Mouse (Mus musculus) hindbrain, embryonic 16.5 days (tissue): ENCODE measurements at regions not wholly inside any gene's neighbourhood (a gene's known extent, or its start where the extent isn't known, plus 50 kb on each side); places are given as distances from the start of the nearest gene placed in this dataset.

Source experiments
- ATAC-seq: fragments of 200-750 bp; cut with Nextera tagmentation; 2 replicates; pipeline ENCODE4 v1.8.0; 2017; ENCODE audit warnings: moderate TSS enrichment, moderate library complexity
- H3K27ac ChIP-seq: fragments of 300-500 bp; sonication (generic); 2 replicates; pipeline ENCODE4 v1.5.1; 2014; ENCODE audit warnings: low read depth, mild to moderate bottlenecking, control low read depth, low read length, moderate library complexity
- H3K27me3 ChIP-seq: fragments of 300-500 bp; sonication (generic); replicated peaks from 2 replicates; pipeline ENCODE4 v1.6.1; 2014; ENCODE audit warnings: low read length; ENCODE audit not compliant: control insufficient read depth, insufficient read depth
- H3K36me3 ChIP-seq: fragments of 300-500 bp; sonication (generic); 2 replicates; pipeline ENCODE4 v1.6.1; 2014; ENCODE audit warnings: mild to moderate bottlenecking, low read length, moderate library complexity, mixed read lengths; ENCODE audit not compliant: control insufficient read depth, insufficient read depth
- H3K4me1 ChIP-seq: fragments of 300-500 bp; sonication (generic); 2 replicates; pipeline ENCODE4 v1.6.1; 2014; ENCODE audit warnings: low read depth, low read length; ENCODE audit not compliant: control insufficient read depth, insufficient read depth
- H3K4me2 ChIP-seq: fragments of 300-500 bp; sonication (generic); 2 replicates; pipeline ENCODE4 v1.6.1; 2014; ENCODE audit warnings: mild to moderate bottlenecking, low read length, control low read depth, moderate library complexity
- H3K4me3 ChIP-seq: fragments of 300-500 bp; sonication (generic); 2 replicates; pipeline ENCODE4 v1.5.1; 2014; ENCODE audit warnings: mild to moderate bottlenecking, low read length, control low read depth, moderate library complexity
- H3K9ac ChIP-seq: fragments of 300-500 bp; sonication (generic); 2 replicates; pipeline ENCODE4 v1.6.1; 2014; ENCODE audit warnings: low read depth, mild to moderate bottlenecking, control low read depth, low read length, moderate library complexity
- H3K9me3 ChIP-seq: fragments of 300-500 bp; sonication (generic); 2 replicates; pipeline ENCODE4 v1.6.1; 2014; ENCODE audit warnings: mild to moderate bottlenecking, low read length, moderate library complexity; ENCODE audit not compliant: control insufficient read depth
- WGBS: fragments of 180-500 bp; shearing (Covaris S2); extraction: QIAGEN DNeasy Blood & Tissue Kit; methylation state at CpG from one replicate; pipeline ENCODE4 v1.1.7; 2014; 5-methylcytosine and 5-hydroxymethylcytosine counted together

DNA sequence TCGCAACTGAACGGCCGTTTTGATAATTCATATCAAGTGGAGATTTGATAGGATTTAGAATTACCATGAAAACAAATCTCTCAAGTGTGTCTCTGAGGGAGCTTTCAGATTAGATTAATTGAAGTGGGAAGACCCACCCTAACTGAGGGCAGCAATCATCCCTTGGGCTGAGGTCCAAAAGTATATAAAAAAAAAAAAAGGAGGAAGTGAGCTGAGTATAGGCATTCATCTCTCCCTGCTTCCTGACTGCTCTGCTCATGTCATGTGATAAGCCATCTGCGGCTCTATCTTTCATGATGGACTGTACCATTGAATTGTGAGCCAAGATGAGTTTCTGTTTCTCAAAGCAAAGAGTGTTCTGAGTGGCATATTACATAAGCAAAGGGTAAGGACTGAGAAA lies 234.2 kb upstream of the Erbb4 start:
- H3K9me3 ChIP-seq: no peaks in the 10 kb centered on the region
- H3K27me3 ChIP-seq: no peaks in the 10 kb centered on the region
- H3K36me3 ChIP-seq: no peaks in the 10 kb centered on the region
- H3K27ac ChIP-seq: no peak overlapping the region
- H3K9ac ChIP-seq: no peak overlapping the region
- H3K4me3 ChIP-seq: no peak overlapping the region
- WGBS: 93% methylated on average over 4 of the region's 4 CpGs
- no peak overlapping the region for H3K4me2 ChIP-seq
- ATAC-seq: no peak
- H3K4me1 ChIP-seq: no peaks in the 10 kb centered on the region

- ATAC-seq: no peak
- Histone ChIP-seq H3K9ac (no peak overlapping the region), H3K27me3 (no peaks in the 10 kb centered on the region), H3K36me3 (no peaks in the 10 kb centered on the region), H3K4me3 (no peak overlapping the region), H3K4me2 (no peak overlapping the region), H3K4me1 (no peaks in the 10 kb centered on the region), H3K9me3 (no peaks in the 10 kb centered on the region), H3K27ac (no peak overlapping the region)
- WGBS: 91% methylated on average over 4 of the region's 4 CpGs
Measured at GRCm38 (mm10) chr1:69340481-69340880, 232.6 kb upstream of the Erbb4 start.

DNA sequence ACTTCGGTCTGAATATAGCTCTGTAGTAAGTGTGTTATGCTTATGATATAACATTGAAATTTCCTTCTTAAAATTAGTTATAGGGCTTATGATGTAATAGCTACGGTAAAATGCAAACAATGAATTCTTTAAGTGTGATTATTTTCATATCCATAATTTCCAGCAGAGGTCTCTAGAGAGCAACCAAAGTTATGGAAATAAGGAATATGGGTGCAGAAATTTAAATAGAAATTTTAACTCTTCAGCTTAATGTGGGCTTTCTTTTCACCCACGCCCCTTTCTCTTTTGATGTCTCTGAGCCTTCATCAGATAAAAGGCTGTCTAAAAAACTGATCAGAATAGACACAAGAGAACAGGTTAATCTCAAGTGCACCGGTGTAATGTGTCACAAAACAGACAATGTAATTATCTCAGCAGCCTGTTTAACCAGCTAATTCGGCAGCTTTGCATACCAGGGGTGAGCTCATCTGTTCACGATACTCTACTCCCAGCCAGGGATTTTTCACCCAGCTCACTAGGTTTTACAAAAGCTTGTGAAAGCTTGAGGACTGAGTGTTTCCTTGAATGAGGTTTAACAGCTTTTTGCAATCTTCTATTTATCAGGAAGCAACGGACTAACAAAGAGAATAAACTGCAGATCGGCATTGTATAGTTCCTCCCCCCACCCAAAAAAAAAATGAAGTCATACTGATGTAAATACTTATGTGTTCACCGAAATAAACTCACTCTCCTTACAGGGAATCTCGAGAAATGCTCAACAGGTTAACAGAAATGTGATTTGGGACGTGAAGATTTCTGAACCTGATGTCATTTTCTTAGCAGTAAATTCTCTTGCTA lies 223.8 kb upstream of the Erbb4 start:
- Histone ChIP-seq H3K9ac (no peak overlapping the region), H3K4me3 (no peak overlapping the region), H3K27ac (no peak overlapping the region), H3K4me1 (no peaks in the 10 kb centered on the region), H3K4me2 (peak overlapping the region; percentile 48), H3K27me3 (no peaks in the 10 kb centered on the region), H3K36me3 (no peaks in the 10 kb centered on the region), H3K9me3 (no peaks in the 10 kb centered on the region)
- ATAC-seq: 0 out of 2 replicates have a peak, but pooled peaks have one; percentile 42
- 48% methylated on average over 11 of the region's 11 CpGs for WGBS

DNA sequence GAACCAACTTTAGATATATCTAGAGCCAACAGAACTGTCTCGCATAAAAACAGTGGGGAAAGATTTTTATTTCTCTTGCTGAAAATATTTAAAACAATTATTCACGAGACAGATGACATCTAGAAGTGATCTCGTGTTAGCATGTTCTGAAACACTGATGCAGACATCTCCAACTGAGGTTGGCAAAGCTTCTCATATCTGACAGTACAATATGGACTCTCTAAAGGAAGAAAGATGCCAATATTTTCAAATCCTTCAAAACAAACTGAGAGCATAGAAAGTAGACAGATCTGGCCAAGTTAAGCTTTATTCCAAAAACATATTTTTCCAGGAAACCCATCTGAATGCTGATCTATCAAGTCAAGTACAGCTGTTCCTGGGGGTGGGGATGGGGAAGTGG lies 221.5 kb upstream of the Erbb4 start:
- no peak overlapping the region for H3K27ac ChIP-seq
- no peaks in the 10 kb centered on the region for H3K9me3 ChIP-seq
- H3K9ac ChIP-seq: no peak overlapping the region
- no peaks in the 10 kb centered on the region for H3K36me3 ChIP-seq
- no peak overlapping the region for H3K4me3 ChIP-seq
- ATAC-seq: no peak
- 83% methylated on average over 3 of the region's 3 CpGs for WGBS
- no peak overlapping the region for H3K4me2 ChIP-seq
- no peaks in the 10 kb centered on the region for H3K4me1 ChIP-seq
- no peaks in the 10 kb centered on the region for H3K27me3 ChIP-seq

DNA sequence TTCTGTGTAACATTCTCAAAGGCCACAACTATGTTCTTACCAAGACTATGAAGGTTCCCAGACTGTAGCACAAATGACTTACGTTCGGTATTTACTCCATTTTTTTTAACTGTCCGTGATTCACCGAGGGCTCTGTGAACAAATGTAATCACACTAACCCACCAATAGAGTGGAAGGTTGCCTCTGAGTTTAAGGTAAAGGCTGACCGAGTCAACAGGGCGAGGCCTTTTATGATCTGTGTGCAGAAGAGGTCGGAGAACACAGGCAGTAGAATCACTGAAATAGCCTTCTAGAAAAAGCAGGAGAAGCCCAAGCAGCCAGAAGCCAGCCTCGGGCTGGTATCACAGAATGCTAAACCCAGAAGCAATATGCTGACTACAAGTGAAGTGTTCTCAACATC lies 218.9 kb upstream of the Erbb4 start:
- WGBS: 93% methylated on average over 8 of the region's 8 CpGs
- Histone ChIP-seq H3K27ac (no peak overlapping the region), H3K4me3 (no peak overlapping the region), H3K9ac (no peak overlapping the region), H3K9me3 (no peaks in the 10 kb centered on the region), H3K4me2 (no peak overlapping the region), H3K27me3 (no peaks in the 10 kb centered on the region), H3K36me3 (no peaks in the 10 kb centered on the region), H3K4me1 (no peaks in the 10 kb centered on the region)
- no peak for ATAC-seq

- Histone ChIP-seq H3K27ac (no peak overlapping the region), H3K36me3 (no peaks in the 10 kb centered on the region), H3K4me1 (no peaks in the 10 kb centered on the region), H3K4me3 (no peak overlapping the region), H3K9me3 (no peaks in the 10 kb centered on the region), H3K27me3 (no peaks in the 10 kb centered on the region), H3K9ac (no peak overlapping the region), H3K4me2 (no peak overlapping the region)
- no peak for ATAC-seq
- WGBS: 80% methylated on average over 3 of the region's 3 CpGs
Measured at GRCm38 (mm10) chr1:69319526-69319925, 211.7 kb upstream of the Erbb4 start.

GRCm38 (mm10) chr1:69296816-69297215 lies 189.0 kb upstream of the Erbb4 start:
- no peaks in the 10 kb centered on the region for H3K4me1 ChIP-seq
- no peak for ATAC-seq
- no peak overlapping the region for H3K9ac ChIP-seq
- 72% methylated on average over 3 of the region's 3 CpGs for WGBS
- H3K27me3 ChIP-seq: no peaks in the 10 kb centered on the region
- H3K27ac ChIP-seq: no peak overlapping the region
- H3K9me3 ChIP-seq: no peaks in the 10 kb centered on the region
- H3K4me3 ChIP-seq: no peak overlapping the region
- no peaks in the 10 kb centered on the region for H3K36me3 ChIP-seq
- H3K4me2 ChIP-seq: no peak overlapping the region

- no peaks in the 10 kb centered on the region for H3K36me3 ChIP-seq
- no peak for ATAC-seq
- H3K27ac ChIP-seq: no peak overlapping the region
- H3K9me3 ChIP-seq: no peaks in the 10 kb centered on the region
- no peak overlapping the region for H3K4me3 ChIP-seq
- no peak overlapping the region for H3K9ac ChIP-seq
- H3K4me1 ChIP-seq: no peaks in the 10 kb centered on the region
- no peak overlapping the region for H3K4me2 ChIP-seq
- WGBS: 93% methylated on average over 7 of the region's 7 CpGs
- no peaks in the 10 kb centered on the region for H3K27me3 ChIP-seq
Measured at GRCm38 (mm10) chr1:69291329-69291728, 183.5 kb upstream of the Erbb4 start.

DNA sequence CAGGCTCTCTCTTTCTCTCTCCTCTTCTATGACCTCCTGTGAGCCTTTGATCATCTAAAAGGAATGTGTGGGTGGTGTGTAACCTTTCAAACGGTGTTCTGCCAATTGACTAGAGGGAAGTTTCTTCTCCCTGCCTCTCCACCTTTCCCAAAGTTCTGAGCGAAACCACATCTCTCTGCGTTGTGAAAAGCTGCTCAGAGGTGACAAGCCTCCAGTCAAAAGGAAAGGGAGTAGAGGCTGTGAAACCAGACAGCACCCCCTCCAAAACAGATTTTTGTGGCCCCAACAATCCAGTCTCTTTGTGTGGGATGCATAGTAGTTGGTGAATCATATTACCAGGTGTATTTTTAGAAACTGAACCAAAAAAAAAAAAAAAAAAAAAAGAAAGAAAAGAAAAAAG lies 178.5 kb upstream of the Erbb4 start:
- Histone ChIP-seq H3K36me3 (no peaks in the 10 kb centered on the region), H3K4me3 (no peak overlapping the region), H3K4me2 (no peak overlapping the region), H3K27me3 (no peaks in the 10 kb centered on the region), H3K9me3 (no peaks in the 10 kb centered on the region), H3K9ac (no peak overlapping the region), H3K4me1 (no peaks in the 10 kb centered on the region), H3K27ac (no peak overlapping the region)
- 51% methylated on average over 3 of the region's 3 CpGs for WGBS
- ATAC-seq: no peak
